Mouse (Mus musculus) E14TG2a.4 (cell line): ENCODE measurements around the gene Rptor.

Experiments
- H3K27me3 ChIP-seq: 2 replicates; pipeline ENCODE4 v1.6.1; 2014; ENCODE audit warnings: low read length, control low read depth; ENCODE audit not compliant: insufficient read depth
- H3K36me3 ChIP-seq: 2 replicates; pipeline ENCODE4 v1.6.1; 2014; ENCODE audit warnings: low read length, control low read depth; ENCODE audit not compliant: insufficient read depth
- H3K4me1 ChIP-seq: replicated peaks from 2 replicates; pipeline ENCODE4 v1.6.1; 2014; ENCODE audit warnings: low read depth, low read length, control low read depth
- H3K4me3 ChIP-seq: replicated peaks from 2 replicates; pipeline ENCODE4 v1.5.1; 2014; ENCODE audit warnings: mild to moderate bottlenecking, low read length
- H3K9me3 ChIP-seq: 2 replicates; pipeline ENCODE4 v1.6.1; 2014; ENCODE audit warnings: low read length, control low read depth
- CTCF ChIP-seq: conservative IDR thresholded peaks from 2 replicates; pipeline ENCODE4 v1.5.1; 2014; ENCODE audit warnings: low read length
- NANOG ChIP-seq: IDR thresholded peaks from 2 replicates; pipeline ENCODE4 v1.6.1; 2014; ENCODE audit warnings: borderline replicate concordance, low read length, mixed read lengths
- POU5F1 ChIP-seq: IDR thresholded peaks from 2 replicates; pipeline ENCODE4 v1.6.1; 2014; ENCODE audit warnings: low read length, borderline replicate concordance

Gene Rptor

GRCm38 (mm10) chr11:119863421-119863821 lies 260.7 kb downstream of the Rptor start:
- TF ChIP-seq NANOG = no peak
- no peak for TF ChIP-seq POU5F1
- no peak for TF ChIP-seq CTCF
- peaks cover 82% of the 10 kb centered on the region for H3K36me3 ChIP-seq
- H3K4me1 ChIP-seq = no peaks in the 10 kb centered on the region
- H3K9me3 ChIP-seq = no peaks in the 10 kb centered on the region
- no peaks in the 10 kb centered on the region for H3K27me3 ChIP-seq
- H3K4me3 ChIP-seq = no peak overlapping the region

DNA sequence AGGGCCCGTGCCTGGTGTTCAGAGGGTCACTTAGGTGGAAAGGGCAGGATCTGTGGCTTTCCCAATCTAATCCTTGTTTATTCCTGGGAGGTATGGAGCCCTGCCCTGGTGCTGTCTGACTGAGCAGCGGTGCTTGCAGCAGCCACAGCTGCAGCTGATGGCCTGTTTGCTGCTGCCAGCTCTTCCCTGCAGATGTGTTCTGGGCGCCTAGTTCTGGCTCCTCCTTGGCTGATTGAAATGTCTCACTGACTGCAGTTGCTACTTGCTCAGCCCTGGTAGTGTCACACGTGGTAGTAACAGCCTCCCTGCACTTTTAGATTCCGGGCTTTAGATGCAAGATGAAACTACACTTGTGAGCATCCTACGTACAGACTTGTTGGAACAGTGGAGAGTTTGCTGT lies 264.1 kb downstream of the Rptor start:
- Histone ChIP-seq H3K27me3 (no peaks in the 10 kb centered on the region), H3K9me3 (no peaks in the 10 kb centered on the region), H3K36me3 (peaks cover 90% of the 10 kb centered on the region), H3K4me1 (peaks cover 21% of the 10 kb centered on the region), H3K4me3 (no peak overlapping the region)
- TF ChIP-seq NANOG = no peak
- TF ChIP-seq POU5F1 = no peak
- TF ChIP-seq CTCF = no peak

DNA sequence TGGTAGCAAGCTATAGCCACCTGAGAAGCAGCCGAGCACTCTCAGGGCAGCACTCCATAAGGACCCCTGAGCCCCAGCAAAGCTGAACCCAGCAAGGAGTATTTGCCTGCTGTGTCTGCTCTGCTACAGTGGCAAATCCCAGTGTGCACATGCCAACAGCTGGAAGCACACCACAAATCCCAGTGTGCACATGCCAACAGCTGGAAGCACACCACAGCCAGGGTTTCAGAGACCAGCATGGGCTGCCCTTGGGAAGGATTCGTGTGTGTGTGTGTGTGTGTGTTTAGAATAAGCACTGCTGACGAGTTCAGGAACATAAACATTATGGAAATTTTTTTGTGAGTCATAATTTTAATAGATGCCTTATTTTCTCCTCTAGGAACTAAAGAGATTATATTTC lies 265.4 kb downstream of the Rptor start:
- no peak for TF ChIP-seq CTCF
- no peak for TF ChIP-seq POU5F1
- no peak for TF ChIP-seq NANOG
- peaks cover 90% of the 10 kb centered on the region for H3K36me3 ChIP-seq
- no peaks in the 10 kb centered on the region for H3K9me3 ChIP-seq
- H3K4me3 ChIP-seq = no peak overlapping the region
- no peaks in the 10 kb centered on the region for H3K27me3 ChIP-seq
- H3K4me1 ChIP-seq = peaks cover 22% of the 10 kb centered on the region

GRCm38 (mm10) chr11:119868556-119868955 lies 265.9 kb downstream of the Rptor start:
- Histone ChIP-seq H3K4me3 (no peak overlapping the region), H3K4me1 (peaks cover 22% of the 10 kb centered on the region), H3K36me3 (peaks cover 91% of the 10 kb centered on the region), H3K27me3 (no peaks in the 10 kb centered on the region), H3K9me3 (no peaks in the 10 kb centered on the region)
- no peak for TF ChIP-seq CTCF
- no peak for TF ChIP-seq NANOG
- no peak for TF ChIP-seq POU5F1

- TF ChIP-seq CTCF (no peak), NANOG (no peak), POU5F1 (no peak)
Measured at GRCm38 (mm10) chr11:119871141-119871540, 268.4 kb downstream of the Rptor start.

DNA sequence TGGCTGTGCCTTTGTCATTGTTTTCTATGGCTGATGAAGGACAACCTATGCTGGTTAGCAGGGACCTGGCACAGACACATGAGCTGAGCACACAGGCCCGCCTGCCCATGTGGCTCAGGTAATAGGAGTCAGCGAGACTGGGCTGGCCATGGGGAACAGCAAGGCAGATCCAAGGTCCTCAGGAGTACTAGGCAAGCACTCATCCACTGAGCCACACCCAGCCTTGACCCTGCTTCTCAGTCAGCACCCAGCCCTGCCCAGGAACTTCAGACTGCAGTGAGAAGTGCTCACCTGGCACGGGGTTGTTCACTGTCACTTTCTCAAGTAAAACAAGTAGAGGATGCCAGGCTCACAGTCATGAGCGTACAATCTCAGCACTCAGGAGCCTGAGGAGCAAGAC lies 270.9 kb downstream of the Rptor start:
- H3K27me3 ChIP-seq = no peaks in the 10 kb centered on the region
- peaks cover 21% of the 10 kb centered on the region for H3K4me1 ChIP-seq
- peaks cover 99% of the 10 kb centered on the region for H3K36me3 ChIP-seq
- H3K9me3 ChIP-seq = no peaks in the 10 kb centered on the region
- TF ChIP-seq POU5F1 (no peak), CTCF (no peak), NANOG (no peak)
- no peak overlapping the region for H3K4me3 ChIP-seq

More at GRCm38 (mm10) chr11:119871141-119871540, 268.4 kb downstream of the Rptor start:
- Histone ChIP-seq H3K27me3 (no peaks in the 10 kb centered on the region), H3K36me3 (peaks cover 97% of the 10 kb centered on the region), H3K4me3 (no peak overlapping the region; the same call in 1 of the 2 replicates), H3K9me3 (no peaks in the 10 kb centered on the region), H3K4me1 (peaks cover 22% of the 10 kb centered on the region)

DNA sequence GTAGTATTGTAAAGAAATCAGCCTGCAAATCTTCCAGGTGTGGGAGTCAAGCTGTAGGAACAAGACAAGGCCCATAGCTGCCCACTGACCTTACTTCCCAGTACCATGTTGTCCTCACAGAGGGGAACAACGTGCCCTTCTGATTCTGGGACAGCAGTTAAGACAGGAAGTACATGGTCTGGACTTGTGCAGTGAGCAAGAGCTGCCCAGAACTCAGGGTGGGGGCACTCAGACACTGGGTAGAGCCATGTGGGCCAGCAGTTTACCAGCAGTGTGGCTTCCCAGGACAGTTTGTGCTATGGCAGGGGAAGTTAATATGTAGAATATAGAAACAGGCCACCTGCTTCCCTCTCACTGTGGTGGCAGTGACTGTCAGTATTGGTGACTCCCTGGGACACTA lies 272.1 kb downstream of the Rptor start:
- no peak for TF ChIP-seq POU5F1
- TF ChIP-seq NANOG = no peak
- no peak for TF ChIP-seq CTCF
- Histone ChIP-seq H3K36me3 (peaks cover 99% of the 10 kb centered on the region), H3K9me3 (no peaks in the 10 kb centered on the region), H3K4me1 (peaks cover 19% of the 10 kb centered on the region), H3K27me3 (no peaks in the 10 kb centered on the region), H3K4me3 (no peak overlapping the region)

- Histone ChIP-seq H3K36me3 (peaks cover 99% of the 10 kb centered on the region), H3K4me1 (peaks cover 13% of the 10 kb centered on the region), H3K27me3 (no peaks in the 10 kb centered on the region), H3K9me3 (no peaks in the 10 kb centered on the region), H3K4me3 (no peak overlapping the region)
- TF ChIP-seq POU5F1 = no peak
- TF ChIP-seq NANOG = no peak
Measured at GRCm38 (mm10) chr11:119875685-119876084, 273.0 kb downstream of the Rptor start.

- Histone ChIP-seq H3K4me1 (no peaks in the 10 kb centered on the region; the same call in 1 of the 2 replicates), H3K9me3 (no peaks in the 10 kb centered on the region), H3K4me3 (no peak overlapping the region), H3K36me3 (peaks cover 94% of the 10 kb centered on the region), H3K27me3 (no peaks in the 10 kb centered on the region)
- no peak for TF ChIP-seq POU5F1
- TF ChIP-seq NANOG = no peak
- TF ChIP-seq CTCF = no peak
Measured at GRCm38 (mm10) chr11:119877124-119877523, 274.4 kb downstream of the Rptor start.
